Mouse (Mus musculus) c-Kit-positive CD71-positive TER-119-negative erythroid progenitor cells, embryonic 14.5 days (primary cell): ENCODE data around the gene Cacna2d3.

Experiments
- DNase-seq: peaks from one replicate; pipeline ENCODE4 v3.0.0-alpha.2; 2013; ENCODE audit warnings: low read depth

The Cacna2d3 gene

GRCm38 (mm10) chr14:29060679-29061078 is 661.0 kb downstream of the Cacna2d3 start:
- DNase-seq, result no peak

GRCm38 (mm10) chr14:29051951-29052835 is 669.5 kb downstream of the Cacna2d3 start:
- no peak for DNase-seq

- DNase-seq, result no peak
These were observed 679.3 kb downstream of the Cacna2d3 start for GRCm38 (mm10) chr14:29042355-29042754.

- no peak for DNase-seq
These were observed 680.2 kb downstream of the Cacna2d3 start for GRCm38 (mm10) chr14:29041498-29041897.

- DNase-seq, result no peak
These were observed 680.9 kb downstream of the Cacna2d3 start for GRCm38 (mm10) chr14:29040606-29041364.

GRCm38 (mm10) chr14:29038246-29038645 is 683.4 kb downstream of the Cacna2d3 start:
- no peak for DNase-seq

GRCm38 (mm10) chr14:29031858-29032395 is 689.7 kb downstream of the Cacna2d3 start:
- DNase-seq, result no peak

- DNase-seq, result no peak
These were observed 691.1 kb downstream of the Cacna2d3 start for GRCm38 (mm10) chr14:29030519-29030918.

GRCm38 (mm10) chr14:29029896-29030420 is 691.7 kb downstream of the Cacna2d3 start:
- no peak for DNase-seq

- DNase-seq, result no peak
These were observed 692.6 kb downstream of the Cacna2d3 start for GRCm38 (mm10) chr14:29029107-29029469.

- DNase-seq, result no peak
These were observed 693.1 kb downstream of the Cacna2d3 start for GRCm38 (mm10) chr14:29028391-29029106.

- no peak for DNase-seq
These were observed 694.4 kb downstream of the Cacna2d3 start for GRCm38 (mm10) chr14:29027276-29027675.

GRCm38 (mm10) chr14:29025335-29025734 is 696.3 kb downstream of the Cacna2d3 start:
- DNase-seq, result no peak

- DNase-seq, result no peak
These were observed 698.4 kb downstream of the Cacna2d3 start for GRCm38 (mm10) chr14:29023246-29023645.

- DNase-seq, result no peak
These were observed 700.4 kb downstream of the Cacna2d3 start for GRCm38 (mm10) chr14:29021295-29021694.

- no peak for DNase-seq
These were observed 703.2 kb downstream of the Cacna2d3 start for GRCm38 (mm10) chr14:29018316-29019000.

GRCm38 (mm10) chr14:29017883-29018282 is 703.8 kb downstream of the Cacna2d3 start, which contains the start of gene Lrtm1:
Gene Lrtm1, plus strand, starts transcription at chr14:29018208.
- no peak for DNase-seq

GRCm38 (mm10) chr14:29015896-29016295 is 705.8 kb downstream of the Cacna2d3 start:
- no peak for DNase-seq

GRCm38 (mm10) chr14:29014680-29015079 is 707.0 kb downstream of the Cacna2d3 start:
- DNase-seq, result no peak

- no peak for DNase-seq
These were observed 708.5 kb downstream of the Cacna2d3 start for GRCm38 (mm10) chr14:29013161-29013560.

GRCm38 (mm10) chr14:29009644-29010043 is 712.0 kb downstream of the Cacna2d3 start:
- DNase-seq, result no peak
